Mouse (Mus musculus) mouse embryonic stem cell (cell line): ENCODE results near the gene Mup14.
"Not testable (repeated sequence)": the region's sequence is repeated elsewhere in the genome, so short reads cannot be mapped to it uniquely, and the experiment has no call there.

Experiments
- in situ Hi-C, 2 experiments: fragments of 300-500 bp; cut with MboI; formaldehyde crosslinking; loops; 1 replicate in 1 of 2; 3 replicates in 1 of 2; pipeline ENCODE4 v1.14.3; 2019 to 2020; ENCODE audit warnings: low sequenced_read_pairs in 2 of 2, low pct_unique_long_range_greater_than_20kb in 1 of 2, mixed read lengths in 1 of 2; ENCODE audit not compliant: unreplicated experiment in 1 of 2

Gene Mup14

DNA sequence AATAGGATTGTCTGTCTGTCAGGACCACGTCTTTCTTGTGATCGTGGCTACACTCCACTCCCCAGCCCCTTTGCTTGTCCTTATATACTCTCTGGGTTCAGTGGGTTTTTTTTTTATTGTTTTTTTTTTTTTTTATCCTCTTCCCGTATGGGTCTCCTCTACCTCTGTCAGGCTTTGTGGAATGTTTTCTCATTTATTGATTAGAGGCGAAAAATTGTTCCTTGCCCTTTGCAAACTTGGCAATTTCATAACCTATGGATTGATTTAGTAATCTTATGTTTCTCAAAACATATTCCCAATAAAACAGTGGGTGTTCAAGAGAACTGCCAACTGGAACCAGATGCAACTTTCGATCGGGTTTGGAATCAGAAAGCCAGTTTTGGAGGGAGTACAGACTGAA lies at the start of gene Mup14:
Gene Mup14 (minus strand): TSS at position 101 of the 400 bp plus-strand sequence.
- in situ Hi-C loops, result not testable (repeated sequence)

DNA sequence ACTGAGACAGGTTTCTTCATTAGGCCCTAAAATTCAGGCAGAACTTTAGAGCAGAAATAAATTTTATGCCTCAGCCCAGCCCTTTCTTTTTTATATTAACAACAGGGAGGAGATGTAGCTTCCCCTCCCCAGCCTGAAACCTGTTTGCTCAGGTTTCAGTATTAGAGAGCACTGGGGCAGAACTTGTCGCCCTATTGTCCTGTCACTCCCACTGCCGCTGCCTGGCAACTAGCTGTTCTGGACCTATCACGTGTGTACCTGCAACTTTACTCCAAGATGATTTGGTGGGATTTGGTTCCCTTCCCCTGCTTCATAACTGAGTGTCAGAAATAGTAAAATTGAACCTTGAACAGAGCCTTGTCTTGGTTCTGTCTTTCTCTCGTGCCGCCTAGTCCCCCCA lies 34.3 kb upstream of the Mup14 start:
- in situ Hi-C loops, result not testable (repeated sequence)
